Mouse (Mus musculus) fat pad, adult 2 months (tissue): ENCODE measurements around the gene Orai2.
A peak's percentile ranks its signal among the peaks of the same experiment; 100 is the strongest.
"Not testable (repeated sequence)": the region's sequence is repeated elsewhere in the genome, so short reads cannot be mapped to it uniquely, and the experiment has no call there.

Experiments used
- DNase-seq: peaks from one replicate; pipeline ENCODE4 v3.0.0-alpha.2; 2011; ENCODE audit warnings: low read depth, low spot score; ENCODE audit errors: extremely low read depth

The Orai2 gene

DNA sequence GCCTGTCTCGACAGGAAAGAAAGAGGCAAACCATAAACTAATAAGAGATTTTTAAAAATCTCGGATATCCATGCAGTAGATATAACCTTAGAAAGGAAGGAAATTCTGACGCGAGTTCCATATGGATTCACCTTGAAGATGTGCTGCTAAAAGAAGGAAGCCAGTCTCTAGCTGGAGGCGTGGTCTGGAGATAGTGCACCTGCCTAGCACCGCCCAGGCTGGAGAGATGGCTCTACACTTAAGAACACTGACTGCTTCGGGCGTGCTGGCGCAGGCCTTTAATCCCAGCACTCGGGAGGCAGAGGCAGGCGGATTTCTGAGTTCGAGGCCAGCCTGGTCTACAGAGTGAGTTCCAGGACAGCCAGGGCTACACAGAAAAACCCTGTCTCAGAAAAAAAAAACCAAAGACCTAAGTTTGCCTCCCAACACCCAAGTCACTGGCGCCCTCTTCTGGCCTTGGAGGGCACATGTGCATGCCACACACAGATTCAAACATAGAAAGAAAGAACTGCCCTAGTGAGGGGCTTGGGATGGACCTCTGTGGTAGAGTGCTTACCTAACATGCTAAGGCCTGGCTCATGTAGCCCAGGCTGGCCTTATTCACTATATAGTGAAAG, 32.7 kb downstream of the Orai2 start:
- no peak for DNase-seq

- DNase-seq: no peak
Measured at GRCm38 (mm10) chr5:136136292-136136990, 34.1 kb downstream of the Orai2 start.

- peak; percentile 54 for DNase-seq
Measured at GRCm38 (mm10) chr5:136135571-136136291, 34.8 kb downstream of the Orai2 start, which contains the start of the genes Lrwd1 and Alkbh4. Lrwd1 (minus strand) TSS chr5:136136074. Alkbh4 (plus strand) TSS chr5:136136146.

DNA sequence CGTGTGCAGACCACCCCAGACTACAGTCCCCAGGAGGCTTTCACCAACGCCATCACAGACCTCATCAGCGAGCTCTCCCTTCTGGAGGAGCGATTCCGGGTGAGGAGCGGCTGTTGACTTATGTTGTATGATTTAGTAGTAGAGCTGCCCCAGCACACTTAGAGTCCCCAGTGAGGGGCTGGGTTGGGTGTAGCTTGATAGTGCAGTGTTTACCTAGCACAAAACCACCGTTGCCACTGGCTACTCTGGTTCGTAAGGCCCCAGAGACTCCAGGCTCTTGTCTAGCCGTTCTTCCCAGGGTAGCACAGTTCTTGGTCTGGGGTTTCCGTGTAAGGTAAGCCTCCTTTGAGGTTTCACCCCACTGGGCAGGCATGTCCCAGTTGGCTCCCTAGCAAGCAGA, 48.3 kb downstream of the Orai2 start:
- no peak for DNase-seq

DNA sequence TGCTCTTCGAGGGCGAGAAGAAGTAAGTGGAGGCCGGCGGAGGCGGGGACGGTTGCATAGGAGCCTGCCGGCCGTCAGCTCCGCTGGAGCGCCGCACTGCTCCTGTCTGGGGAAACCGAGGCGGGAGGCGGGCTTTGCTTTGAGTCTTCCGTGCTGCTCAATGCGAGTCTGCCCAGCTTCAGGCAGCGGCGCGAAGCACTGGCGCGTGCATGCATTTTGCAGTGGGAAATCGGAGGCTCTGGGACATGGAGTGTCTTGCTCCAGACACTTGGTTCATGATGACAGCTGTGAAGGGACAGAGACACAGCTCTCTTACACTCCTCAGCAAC, 53.8 kb downstream of the Orai2 start:
- DNase-seq: no peak

DNA sequence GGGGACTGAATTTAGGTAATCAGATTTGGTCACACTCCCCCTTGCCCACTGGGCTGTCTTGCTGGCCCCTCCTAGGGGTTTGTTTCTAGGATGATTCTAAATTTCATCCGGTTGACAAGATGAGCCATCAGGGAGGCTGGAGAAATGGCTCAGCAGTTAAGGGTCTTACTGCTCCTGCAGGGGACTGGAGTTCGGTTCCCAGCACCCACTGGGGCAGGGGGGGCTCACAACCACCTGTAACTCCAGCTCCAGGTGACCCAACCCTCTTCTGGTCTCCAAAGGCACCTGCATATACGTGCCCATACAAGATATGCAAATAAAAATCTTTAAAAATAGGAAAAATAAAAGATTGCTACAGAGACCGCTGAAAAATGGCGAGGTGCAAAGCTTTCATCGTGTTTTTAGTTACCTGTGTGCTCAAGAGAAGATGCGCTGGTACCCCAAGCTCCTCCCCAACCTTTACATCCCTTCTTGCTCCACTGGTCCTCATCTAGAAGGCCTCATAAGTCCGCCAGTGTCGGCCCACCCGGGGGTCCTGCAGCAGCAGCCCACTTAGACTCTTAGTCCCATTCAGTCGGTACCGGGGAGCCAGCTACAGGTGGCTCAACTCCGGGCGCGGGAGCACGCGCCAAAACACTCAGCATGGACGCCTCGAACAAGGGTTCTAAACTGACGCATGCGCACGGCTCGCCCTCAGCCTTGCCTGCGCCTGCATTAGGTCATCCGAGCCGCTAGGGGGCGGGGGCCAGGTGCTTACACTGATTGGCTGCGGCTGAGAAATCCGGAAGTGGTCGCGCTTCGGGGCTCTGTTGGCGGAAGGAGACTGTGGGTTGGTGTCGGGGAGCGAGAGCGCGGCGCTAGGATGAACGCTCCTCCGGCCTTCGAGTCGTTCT, 54.4 kb downstream of the Orai2 start, which contains the start of gene Polr2j:
Gene Polr2j, plus strand, starts transcription at position 741 of the 893 bp plus-strand sequence.
- no peak for DNase-seq

- not testable (repeated sequence) for DNase-seq
Measured at GRCm38 (mm10) chr5:136113546-136113945, 57.0 kb downstream of the Orai2 start.

GRCm38 (mm10) chr5:136109042-136109441, 61.5 kb downstream of the Orai2 start:
- DNase-seq: no peak

DNA sequence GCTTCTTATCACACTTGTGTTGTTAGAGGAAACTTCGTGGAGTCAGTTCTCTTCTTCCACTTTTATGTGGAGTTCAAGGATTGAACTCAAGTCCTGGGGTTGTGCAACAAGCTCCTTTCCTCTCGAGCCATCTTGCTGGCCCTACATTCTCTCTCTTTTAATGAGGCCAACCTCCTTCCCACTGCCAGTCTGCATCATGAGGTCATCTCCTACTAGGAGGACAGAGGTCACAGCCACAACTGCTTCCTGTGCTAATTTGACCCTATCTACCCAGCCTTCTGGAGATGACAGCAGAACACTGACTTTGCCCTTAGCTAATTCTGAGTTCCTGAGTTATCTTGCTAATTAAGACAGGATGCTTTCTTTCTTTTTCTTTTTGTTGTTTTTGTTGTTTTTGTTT, 62.0 kb downstream of the Orai2 start:
- DNase-seq: no peak

DNA sequence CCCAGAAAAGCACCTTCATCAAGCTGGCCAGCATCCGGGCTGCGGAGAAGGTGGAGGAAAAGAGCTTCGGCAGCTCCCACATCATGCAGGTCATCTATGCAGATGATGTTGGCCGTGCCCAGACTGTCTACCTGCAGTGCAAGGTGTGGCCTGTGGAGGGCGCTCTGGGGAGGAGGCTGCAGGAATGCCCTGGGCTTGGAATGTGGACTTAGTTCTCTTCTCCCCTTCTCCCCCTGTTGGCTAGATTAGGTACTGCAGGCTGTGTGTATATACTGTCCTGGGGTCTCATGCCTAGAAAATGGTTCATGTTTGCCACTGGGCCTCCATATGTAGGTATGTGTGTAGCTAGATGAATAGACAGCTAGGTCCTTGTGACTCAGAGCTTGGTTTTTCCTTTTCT, 66.0 kb downstream of the Orai2 start:
- no peak for DNase-seq

DNA sequence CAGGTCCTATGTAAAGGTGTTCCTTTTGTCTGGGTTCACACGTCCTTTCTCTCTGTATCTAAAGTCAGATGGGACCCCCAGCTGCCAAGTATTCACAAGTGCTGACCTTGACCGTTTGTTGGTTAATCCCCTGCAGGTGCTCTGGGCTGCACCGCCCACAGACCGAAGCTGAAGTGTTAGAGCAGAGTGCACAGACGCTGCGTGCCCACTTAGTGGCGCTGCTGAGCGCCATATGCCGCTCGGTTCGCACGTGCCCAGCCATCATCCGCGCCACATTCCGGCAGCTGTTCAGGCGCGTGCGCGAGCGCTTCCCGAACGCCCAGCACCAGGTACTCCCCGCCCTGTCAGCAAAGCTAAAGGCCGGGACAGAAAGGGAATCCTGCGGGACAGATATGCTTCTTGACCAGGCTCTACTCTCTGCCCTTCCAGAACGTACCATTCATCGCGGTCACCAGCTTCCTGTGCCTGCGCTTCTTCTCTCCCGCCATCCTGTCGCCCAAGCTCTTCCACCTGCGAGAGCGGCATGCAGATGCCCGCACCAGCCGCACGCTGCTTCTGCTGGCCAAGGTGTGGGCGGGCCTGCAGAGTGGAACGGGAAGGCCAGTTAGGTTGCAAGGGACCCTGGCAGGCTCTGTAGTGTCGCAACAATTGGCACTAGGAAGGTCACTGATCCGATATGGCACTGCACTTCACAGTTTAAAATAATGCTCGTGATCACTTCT, 68.3 kb downstream of the Orai2 start:
- no peak for DNase-seq

DNA sequence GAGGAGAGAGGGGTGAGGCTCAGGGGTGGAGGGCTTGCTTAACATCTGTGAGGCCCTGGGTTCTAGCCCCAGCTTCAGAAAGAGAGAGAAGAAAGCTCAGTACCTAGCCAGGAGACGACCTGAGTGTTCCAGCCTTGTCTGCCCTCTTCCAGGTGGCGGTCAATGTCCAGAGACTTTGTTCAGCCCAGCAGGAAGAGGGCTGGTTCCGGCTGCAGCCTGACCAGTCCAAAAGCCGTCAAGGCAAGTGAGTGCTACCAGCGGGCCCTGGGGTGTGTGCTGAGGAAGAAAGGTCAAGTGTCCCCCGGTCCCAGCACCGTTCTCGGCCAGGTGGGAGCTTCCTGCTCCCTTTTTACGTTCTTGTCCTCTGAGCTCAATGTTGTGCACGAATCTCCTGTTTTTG, 72.0 kb downstream of the Orai2 start:
- no peak for DNase-seq
